Mouse (Mus musculus): ENCODE results near the gene Chst3.
"Not testable (repeated sequence)": the region's sequence is repeated elsewhere in the genome, so short reads cannot be mapped to it uniquely, and the experiment has no call there.

Chst3 gene

GRCm38 (mm10) chr10:60196971-60197370, 22.1 kb downstream of the Chst3 start:
- DNase-seq: peak; percentile 61

GRCm38 (mm10) chr10:60195087-60195486, 24.0 kb downstream of the Chst3 start:
- peak; percentile 93 for DNase-seq

GRCm38 (mm10) chr10:60193532-60194423, 25.3 kb downstream of the Chst3 start:
- DNase-seq: peak; percentile 38

GRCm38 (mm10) chr10:60191796-60192195, 27.3 kb downstream of the Chst3 start:
- DNase-seq: peak; percentile 63

GRCm38 (mm10) chr10:60189534-60190186, 29.4 kb downstream of the Chst3 start:
- no peak for DNase-seq

GRCm38 (mm10) chr10:60186191-60186945, 32.7 kb downstream of the Chst3 start:
- peak; percentile 72 for DNase-seq

- DNase-seq: no peak
Measured at GRCm38 (mm10) chr10:60185023-60185709, 33.9 kb downstream of the Chst3 start.

- not testable (repeated sequence) for DNase-seq
Measured at GRCm38 (mm10) chr10:60175306-60175705, 43.8 kb downstream of the Chst3 start.

GRCm38 (mm10) chr10:60174506-60174905, 44.6 kb downstream of the Chst3 start:
- no peak for DNase-seq

- no peak for DNase-seq
Measured at GRCm38 (mm10) chr10:60173035-60173434, 46.0 kb downstream of the Chst3 start.

- DNase-seq: no peak
Measured at GRCm38 (mm10) chr10:60172306-60172705, 46.8 kb downstream of the Chst3 start.

GRCm38 (mm10) chr10:60171368-60171767, 47.7 kb downstream of the Chst3 start:
- DNase-seq: no peak

GRCm38 (mm10) chr10:60170326-60171089, 48.6 kb downstream of the Chst3 start:
- DNase-seq: no peak

GRCm38 (mm10) chr10:60168960-60169359, 50.1 kb downstream of the Chst3 start:
- no peak for DNase-seq

GRCm38 (mm10) chr10:60168306-60168705, 50.8 kb downstream of the Chst3 start:
- no peak for DNase-seq

- DNase-seq: no peak
Measured at GRCm38 (mm10) chr10:60166068-60166467, 53.0 kb downstream of the Chst3 start.

- no peak for DNase-seq
Measured at GRCm38 (mm10) chr10:60164869-60165268, 54.2 kb downstream of the Chst3 start.

- no peak for DNase-seq
Measured at GRCm38 (mm10) chr10:60162973-60163255, 56.1 kb downstream of the Chst3 start.

- not testable (repeated sequence) for DNase-seq
Measured at GRCm38 (mm10) chr10:60162184-60162972, 56.7 kb downstream of the Chst3 start.

GRCm38 (mm10) chr10:60161397-60161796, 57.7 kb downstream of the Chst3 start:
- not testable (repeated sequence) for DNase-seq

GRCm38 (mm10) chr10:60158144-60158543, 60.9 kb downstream of the Chst3 start:
- no peak for DNase-seq
